Mouse (Mus musculus) embryonic facial prominence, embryonic 11.5 days (tissue): ENCODE measurements around the gene Recql5. TPM values are rescaled to one million over a fixed set of nuclear protein-coding genes. Genes with fewer than 3 reads are reported as not detected.
A peak's percentile ranks its signal among the peaks of the same experiment; 100 is the strongest.

Experiments used
- ATAC-seq: fragments of 200-750 bp; cut with Nextera tagmentation; replicated peaks from 2 replicates; pipeline ENCODE4 v1.8.0; 2017; ENCODE audit warnings: low read depth; ENCODE audit not compliant: insufficient number of reproducible peaks, low FRiP score, low TSS enrichment
- DNase-seq: peaks from one replicate; pipeline ENCODE4 v3.0.0-alpha.2; 2015; ENCODE audit warnings: low spot score
- H3K27ac ChIP-seq: fragments of 300-500 bp; sonication (generic); replicated peaks from 2 replicates; pipeline ENCODE4 v1.5.1; 2014; ENCODE audit warnings: mild to moderate bottlenecking, low read depth, low read length, control low read depth
- H3K27me3 ChIP-seq: fragments of 300-500 bp; sonication (generic); 2 replicates; pipeline ENCODE4 v1.6.1; 2014; ENCODE audit warnings: mild to moderate bottlenecking, low read length, moderate library complexity, mixed read lengths; ENCODE audit not compliant: control insufficient read depth, insufficient read depth
- H3K36me3 ChIP-seq: fragments of 300-500 bp; sonication (generic); replicated peaks from 2 replicates; pipeline ENCODE4 v1.6.1; 2014; ENCODE audit warnings: low read depth, mild to moderate bottlenecking, low read length, moderate library complexity, mixed read lengths; ENCODE audit not compliant: control insufficient read depth, insufficient read depth
- H3K4me1 ChIP-seq: fragments of 300-500 bp; sonication (generic); 2 replicates; pipeline ENCODE4 v1.6.1; 2014; ENCODE audit warnings: low read length, mixed read lengths; ENCODE audit not compliant: control insufficient read depth, insufficient read depth
- H3K4me2 ChIP-seq: fragments of 300-500 bp; sonication (generic); 2 replicates; pipeline ENCODE4 v1.6.1; 2014; ENCODE audit warnings: low read depth, mild to moderate bottlenecking, control low read depth, low read length, moderate library complexity
- H3K4me3 ChIP-seq: fragments of 300-500 bp; sonication (generic); 2 replicates; pipeline ENCODE4 v1.5.1; 2014; ENCODE audit warnings: low read depth, low read length, control low read depth
- H3K9ac ChIP-seq: fragments of 300-500 bp; sonication (generic); replicated peaks from 2 replicates; pipeline ENCODE4 v1.6.1; 2014; ENCODE audit warnings: mild to moderate bottlenecking, control low read depth, low read length
- H3K9me3 ChIP-seq: fragments of 300-500 bp; sonication (generic); replicated peaks from 2 replicates; pipeline ENCODE4 v1.6.1; 2016; ENCODE audit warnings: mild to moderate bottlenecking, low read length, inconsistent platforms, mixed read lengths; ENCODE audit not compliant: control insufficient read depth
- WGBS: fragments of 180-500 bp; shearing (Covaris S2); extraction: QIAGEN DNeasy Blood & Tissue Kit; methylation state at CpG from one replicate; pipeline ENCODE4 v1.1.7; 2014; 5-methylcytosine and 5-hydroxymethylcytosine counted together
- polyA plus RNA-seq: library from polyadenylated mRNA; unstranded; fragments of >200 nt; fragmentation: Nextera tagmentation; extraction: Ambion mirVana; gene quantifications from 2 replicates; pipeline ENCODE4 v1.2.1, GENCODE M21; 2014

Gene Recql5
- polyA plus RNA-seq, 1 experiment from 2014 or later: 14.2 TPM

GRCm38 (mm10) chr11:115883251-115883650 is 50.0 kb downstream of the Recql5 start:
- no peak overlapping the region for H3K4me2 ChIP-seq
- no peak for ATAC-seq
- 39% methylated on average over 15 of the region's 17 CpGs for WGBS

GRCm38 (mm10) chr11:115881002-115881401 is 52.3 kb downstream of the Recql5 start:
- Histone ChIP-seq H3K4me2 (no peak overlapping the region), H3K4me3 (no peak overlapping the region), H3K9me3 (no peaks in the 10 kb centered on the region), H3K9ac (no peak overlapping the region), H3K27ac (no peak overlapping the region), H3K36me3 (no peaks in the 10 kb centered on the region), H3K4me1 (no peaks in the 10 kb centered on the region), H3K27me3 (peaks cover 8% of the 10 kb centered on the region; the same call in 1 of the 2 replicates)
- ATAC-seq: no peak
- DNase-seq: peak; percentile 28
- 20% methylated on average over 5 of the region's 5 CpGs for WGBS

More at GRCm38 (mm10) chr11:115883251-115883650, 50.0 kb downstream of the Recql5 start:
- Histone ChIP-seq H3K4me3 (no peak overlapping the region), H3K27me3 (peaks cover 8% of the 10 kb centered on the region; the same call in 1 of the 2 replicates), H3K4me1 (no peaks in the 10 kb centered on the region), H3K36me3 (no peaks in the 10 kb centered on the region), H3K27ac (no peak overlapping the region), H3K9me3 (no peaks in the 10 kb centered on the region), H3K9ac (no peak overlapping the region)
- no peak for DNase-seq

GRCm38 (mm10) chr11:115878071-115878470 is 55.2 kb downstream of the Recql5 start:
- Histone ChIP-seq H3K27ac (no peak overlapping the region), H3K4me1 (no peaks in the 10 kb centered on the region), H3K4me3 (no peak overlapping the region), H3K9ac (no peak overlapping the region), H3K4me2 (no peak overlapping the region), H3K27me3 (peaks cover 2% of the 10 kb centered on the region; the same call in 1 of the 2 replicates), H3K9me3 (no peaks in the 10 kb centered on the region), H3K36me3 (no peaks in the 10 kb centered on the region)
- no peak for ATAC-seq
- DNase-seq: no peak
- WGBS: 76% methylated on average over 8 of the region's 8 CpGs

GRCm38 (mm10) chr11:115877174-115877755 is 56.0 kb downstream of the Recql5 start:
- Histone ChIP-seq H3K27ac (no peak overlapping the region), H3K4me1 (no peaks in the 10 kb centered on the region), H3K36me3 (no peaks in the 10 kb centered on the region), H3K9me3 (no peaks in the 10 kb centered on the region), H3K27me3 (no peaks in the 10 kb centered on the region), H3K4me3 (no peak overlapping the region), H3K4me2 (no peak overlapping the region), H3K9ac (no peak overlapping the region)
- no peak for DNase-seq
- ATAC-seq: no peak
- WGBS: 60% methylated on average over 6 of the region's 6 CpGs

GRCm38 (mm10) chr11:115876438-115876837 is 56.8 kb downstream of the Recql5 start:
- Histone ChIP-seq H3K9ac (no peak overlapping the region), H3K4me3 (no peak overlapping the region), H3K9me3 (no peaks in the 10 kb centered on the region), H3K27ac (no peak overlapping the region), H3K27me3 (no peaks in the 10 kb centered on the region), H3K36me3 (no peaks in the 10 kb centered on the region), H3K4me1 (no peaks in the 10 kb centered on the region), H3K4me2 (no peak overlapping the region)
- WGBS: 72% methylated on average over 5 of the region's 5 CpGs
- DNase-seq (no peak), ATAC-seq (no peak)

GRCm38 (mm10) chr11:115875935-115876334 is 57.3 kb downstream of the Recql5 start:
- no peaks in the 10 kb centered on the region for H3K4me1 ChIP-seq
- 91% methylated on average over 3 of the region's 3 CpGs for WGBS
- no peak for DNase-seq

GRCm38 (mm10) chr11:115872437-115872836 is 60.8 kb downstream of the Recql5 start:
- DNase-seq (no peak), ATAC-seq (no peak)
- Histone ChIP-seq H3K9me3 (no peaks in the 10 kb centered on the region), H3K4me1 (no peaks in the 10 kb centered on the region), H3K4me2 (no peak overlapping the region), H3K9ac (no peak overlapping the region), H3K4me3 (no peak overlapping the region), H3K27me3 (no peaks in the 10 kb centered on the region), H3K36me3 (no peaks in the 10 kb centered on the region), H3K27ac (no peak overlapping the region)
- 62% methylated on average over 4 of the region's 4 CpGs for WGBS

More at GRCm38 (mm10) chr11:115875935-115876334, 57.3 kb downstream of the Recql5 start:
- Histone ChIP-seq H3K4me3 (no peak overlapping the region), H3K9ac (no peak overlapping the region), H3K4me2 (no peak overlapping the region), H3K9me3 (no peaks in the 10 kb centered on the region), H3K27ac (no peak overlapping the region), H3K27me3 (no peaks in the 10 kb centered on the region), H3K36me3 (no peaks in the 10 kb centered on the region)
- no peak for ATAC-seq

- Histone ChIP-seq H3K36me3 (no peaks in the 10 kb centered on the region), H3K27ac (no peak overlapping the region), H3K27me3 (no peaks in the 10 kb centered on the region), H3K4me3 (no peak overlapping the region), H3K4me2 (no peak overlapping the region), H3K9ac (no peak overlapping the region), H3K4me1 (no peaks in the 10 kb centered on the region), H3K9me3 (no peaks in the 10 kb centered on the region)
- ATAC-seq: no peak
- WGBS: 86% methylated on average over 8 of the region's 8 CpGs
- DNase-seq: no peak
Measured at GRCm38 (mm10) chr11:115869393-115869792, 63.9 kb downstream of the Recql5 start.
